Mouse (Mus musculus) forebrain, embryonic 16.5 days (tissue): ENCODE data around the gene Tll1. TPM values are rescaled to one million over a fixed set of nuclear protein-coding genes. Genes with fewer than 3 reads are reported as not detected.
"Not testable (repeated sequence)": the region's sequence is repeated elsewhere in the genome, so short reads cannot be mapped to it uniquely, and the experiment has no call there.

Experiments
- ATAC-seq: fragments of 200-750 bp; cut with Nextera tagmentation; 2 replicates; pipeline ENCODE4 v1.8.0; 2017; ENCODE audit warnings: mild to moderate bottlenecking, moderate library complexity
- H3K27ac ChIP-seq: fragments of 300-500 bp; sonication (generic); 2 replicates; pipeline ENCODE4 v1.5.1; 2014; ENCODE audit warnings: low read length, control low read depth
- H3K27me3 ChIP-seq: fragments of 300-500 bp; sonication (generic); replicated peaks from 2 replicates; pipeline ENCODE4 v1.6.1; 2014; ENCODE audit warnings: low read length; ENCODE audit not compliant: control insufficient read depth, insufficient read depth
- H3K36me3 ChIP-seq: fragments of 300-500 bp; sonication (generic); 2 replicates; pipeline ENCODE4 v1.6.1; 2014; ENCODE audit not compliant: control insufficient read depth, insufficient read depth
- H3K4me1 ChIP-seq: fragments of 300-500 bp; sonication (generic); replicated peaks from 2 replicates; pipeline ENCODE4 v1.6.1; 2014; ENCODE audit warnings: low read length; ENCODE audit not compliant: control insufficient read depth, insufficient read depth
- H3K4me2 ChIP-seq: fragments of 300-500 bp; sonication (generic); 2 replicates; pipeline ENCODE4 v1.6.1; 2014; ENCODE audit warnings: mild to moderate bottlenecking, low read length, control low read depth
- H3K4me3 ChIP-seq: fragments of 300-500 bp; sonication (generic); replicated peaks from 2 replicates; pipeline ENCODE4 v1.5.1; 2014; ENCODE audit warnings: mild to moderate bottlenecking, low read length, control low read depth
- H3K9ac ChIP-seq: fragments of 300-500 bp; sonication (generic); replicated peaks from 2 replicates; pipeline ENCODE4 v1.6.1; 2014; ENCODE audit warnings: low read depth, low read length, control low read depth
- H3K9me3 ChIP-seq: fragments of 300-500 bp; sonication (generic); 2 replicates; pipeline ENCODE4 v1.6.1; 2016; ENCODE audit warnings: low read length; ENCODE audit not compliant: control insufficient read depth
- WGBS: fragments of 180-500 bp; shearing (Covaris S2); extraction: QIAGEN DNeasy Blood & Tissue Kit; methylation state at CpG from one replicate; pipeline ENCODE4 v1.1.7; 2014; 5-methylcytosine and 5-hydroxymethylcytosine counted together
- polyA plus RNA-seq: library from polyadenylated mRNA; unstranded; fragments of >200 nt; fragmentation: Nextera tagmentation; extraction: Ambion mirVana; gene quantifications from 2 replicates; pipeline ENCODE4 v1.2.1, GENCODE M21; 2015

Tll1 gene
- polyA plus RNA-seq, 1 experiment from 2014 or later = 1.7 TPM

DNA sequence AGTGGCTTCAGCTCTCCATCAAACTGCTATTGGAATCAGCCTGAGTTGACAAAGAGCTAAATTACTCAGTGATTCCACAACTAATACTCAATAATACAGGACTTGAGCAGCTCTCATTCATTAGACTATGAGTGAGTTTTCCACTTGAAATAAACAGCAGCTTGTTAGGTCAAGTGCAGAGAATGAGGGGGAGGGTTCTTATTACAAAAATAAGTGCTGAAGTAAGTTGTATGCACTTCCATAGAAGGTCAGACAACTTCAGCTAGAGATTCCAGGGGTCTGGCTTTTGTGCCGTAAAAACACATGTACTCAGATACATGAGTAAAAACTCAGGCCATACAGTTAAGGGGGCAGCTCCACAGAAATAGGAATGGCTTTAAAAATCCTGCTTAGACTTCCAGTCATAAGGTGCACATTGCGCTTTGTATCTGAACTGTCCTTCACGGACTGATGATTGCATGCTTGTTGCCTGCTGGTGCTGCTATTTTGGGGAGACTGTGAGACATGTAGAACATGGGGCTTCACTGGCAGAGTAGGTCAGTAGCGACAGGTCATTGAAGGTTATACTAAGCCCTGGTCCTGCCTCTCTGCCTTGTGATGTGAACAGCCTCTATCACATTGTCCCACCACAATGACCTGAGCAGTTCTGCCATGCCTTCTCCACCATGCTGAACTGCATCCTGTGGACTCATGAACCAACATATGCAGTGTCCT lies 175.2 kb downstream of the Tll1 start:
- Histone ChIP-seq H3K27ac (no peak overlapping the region), H3K36me3 (no peaks in the 10 kb centered on the region), H3K27me3 (no peaks in the 10 kb centered on the region), H3K4me2 (no peak overlapping the region), H3K4me1 (no peaks in the 10 kb centered on the region), H3K9me3 (no peaks in the 10 kb centered on the region), H3K9ac (no peak overlapping the region), H3K4me3 (no peak overlapping the region)
- no peak for ATAC-seq
- WGBS = 92% methylated on average over 4 of the region's 4 CpGs

GRCm38 (mm10) chr8:64030081-64030480 lies 176.0 kb downstream of the Tll1 start:
- H3K27ac ChIP-seq = no peak overlapping the region
- no peaks in the 10 kb centered on the region for H3K9me3 ChIP-seq
- no peak overlapping the region for H3K9ac ChIP-seq
- H3K27me3 ChIP-seq = no peaks in the 10 kb centered on the region
- H3K4me2 ChIP-seq = no peak overlapping the region
- H3K4me1 ChIP-seq = no peaks in the 10 kb centered on the region
- no peak for ATAC-seq
- no peak overlapping the region for H3K4me3 ChIP-seq
- H3K36me3 ChIP-seq = no peaks in the 10 kb centered on the region

DNA sequence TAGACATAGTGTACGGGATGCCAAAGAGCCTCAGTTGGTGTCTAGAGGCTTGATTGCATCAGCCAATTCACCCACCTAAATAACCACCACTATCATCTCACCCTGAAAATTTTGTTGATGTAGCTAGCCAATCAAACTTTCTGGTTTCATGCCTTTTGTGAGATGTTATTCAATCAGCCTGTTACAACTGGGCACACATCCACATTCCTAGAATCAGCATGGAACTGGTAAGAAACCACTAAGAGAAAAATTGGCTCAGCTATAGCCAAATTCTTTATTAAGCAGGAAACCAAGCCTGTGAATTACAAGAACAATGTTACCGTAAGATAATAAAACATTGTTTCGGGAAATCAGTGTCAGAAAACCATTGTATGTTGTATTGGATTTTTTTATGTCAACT lies 176.5 kb downstream of the Tll1 start:
- Histone ChIP-seq H3K4me2 (no peak overlapping the region), H3K4me3 (no peak overlapping the region), H3K27ac (no peak overlapping the region), H3K9me3 (no peaks in the 10 kb centered on the region), H3K4me1 (no peaks in the 10 kb centered on the region), H3K9ac (no peak overlapping the region), H3K27me3 (no peaks in the 10 kb centered on the region), H3K36me3 (no peaks in the 10 kb centered on the region)
- WGBS = 62% methylated on average over 3 of the region's 3 CpGs
- no peak for ATAC-seq

- WGBS = 54% methylated on average over 5 of the region's 5 CpGs
- H3K4me3 ChIP-seq = no peak overlapping the region
- H3K27me3 ChIP-seq = no peaks in the 10 kb centered on the region
- no peaks in the 10 kb centered on the region for H3K4me1 ChIP-seq
- no peaks in the 10 kb centered on the region for H3K36me3 ChIP-seq
- H3K27ac ChIP-seq = no peak overlapping the region
- no peak overlapping the region for H3K4me2 ChIP-seq
- ATAC-seq = no peak
- no peaks in the 10 kb centered on the region for H3K9me3 ChIP-seq
- H3K9ac ChIP-seq = no peak overlapping the region
Observed at GRCm38 (mm10) chr8:64024359-64024758, 181.7 kb downstream of the Tll1 start.

GRCm38 (mm10) chr8:64023579-64023978 lies 182.5 kb downstream of the Tll1 start:
- Histone ChIP-seq H3K4me2 (no peak overlapping the region), H3K9me3 (no peaks in the 10 kb centered on the region), H3K4me3 (no peak overlapping the region), H3K27ac (no peak overlapping the region), H3K4me1 (no peaks in the 10 kb centered on the region), H3K36me3 (no peaks in the 10 kb centered on the region), H3K27me3 (no peaks in the 10 kb centered on the region), H3K9ac (no peak overlapping the region)
- WGBS = 33% methylated on average over 5 of the region's 5 CpGs
- peak; percentile 88 for ATAC-seq

DNA sequence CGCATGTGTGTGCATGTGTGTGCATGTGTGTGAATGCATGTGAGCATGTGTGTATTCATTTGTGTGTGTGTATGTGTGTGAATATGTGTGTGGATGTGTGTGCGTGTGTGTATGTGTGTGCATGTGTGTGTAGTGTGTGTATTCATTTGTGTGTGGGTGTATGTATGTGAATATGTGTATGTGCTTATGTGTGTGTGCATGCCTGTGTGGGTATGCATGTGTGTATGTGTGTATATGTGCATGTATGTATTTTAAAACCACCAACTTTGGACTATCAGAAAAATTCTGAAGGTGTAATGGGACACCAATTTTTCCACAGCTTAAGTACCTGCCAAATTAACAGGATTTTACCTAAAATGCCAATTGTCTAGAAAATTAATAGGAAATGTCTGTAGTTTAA lies 183.0 kb downstream of the Tll1 start:
- WGBS = 97% methylated on average over 2 of the region's 2 CpGs
- Histone ChIP-seq H3K4me1 (no peaks in the 10 kb centered on the region), H3K9me3 (no peaks in the 10 kb centered on the region), H3K27ac (no peak overlapping the region), H3K36me3 (no peaks in the 10 kb centered on the region), H3K4me2 (no peak overlapping the region), H3K4me3 (no peak overlapping the region), H3K9ac (no peak overlapping the region), H3K27me3 (no peaks in the 10 kb centered on the region)
- no peak for ATAC-seq

DNA sequence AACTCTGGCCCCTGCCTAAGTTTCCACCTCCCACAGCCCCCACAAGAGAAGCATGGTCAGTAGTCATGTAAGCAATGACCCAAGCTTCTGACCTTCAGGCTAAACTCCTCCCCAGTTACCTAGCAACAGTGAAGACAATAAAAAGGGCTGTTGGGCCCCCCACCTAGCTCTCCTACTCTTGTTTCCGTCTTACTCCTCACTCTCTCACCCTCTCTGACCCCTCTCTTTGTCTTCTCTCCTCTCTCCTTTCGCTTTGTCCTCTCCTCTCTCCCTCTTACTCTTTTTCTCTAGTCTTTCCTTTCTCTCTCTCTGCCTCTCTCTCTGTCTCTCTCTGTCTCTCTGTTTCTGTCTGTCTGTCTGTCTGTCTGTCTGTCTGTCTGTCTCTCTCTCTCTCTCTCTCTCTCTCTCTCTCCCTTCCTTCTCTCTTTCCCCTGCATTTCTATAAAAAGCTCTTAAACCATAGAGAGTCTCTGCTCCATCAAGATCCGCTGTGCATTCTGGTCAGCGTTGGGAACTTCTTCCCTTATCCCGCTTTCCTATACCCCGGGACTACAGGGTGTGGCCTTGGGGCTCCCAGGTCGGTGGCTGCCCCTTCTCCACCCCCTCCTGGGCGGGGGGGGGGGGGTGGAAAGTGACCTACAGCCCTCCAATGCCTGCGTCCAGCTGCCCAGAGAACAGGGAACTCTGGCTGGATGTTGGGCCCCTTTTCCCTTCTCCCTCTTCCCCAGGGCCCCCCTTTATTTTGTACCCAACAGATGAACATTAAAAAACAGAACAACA lies 235.3 kb downstream of the Tll1 start:
- H3K4me1 ChIP-seq, H3K36me3 ChIP-seq, H3K4me3 ChIP-seq, H3K27ac ChIP-seq, H3K9me3 ChIP-seq, H3K4me2 ChIP-seq, ATAC-seq, H3K9ac ChIP-seq, H3K27me3 ChIP-seq: not testable (repeated sequence)
- 41% methylated on average over 9 of the region's 9 CpGs for WGBS
